In genomic region chr13:100107652-100108472, GRCm38 (mm10) we compare ENCODE assay signal across 8 mouse cellular contexts. TPM values are rescaled to one million over a fixed set of nuclear protein-coding genes. Genes with fewer than 3 reads are reported as not detected.
A peak's percentile ranks its signal among the peaks of the same experiment; 100 is the strongest.
DNase-seq lines count a peak whose midpoint lies in the region; ATAC-seq and TF ChIP-seq lines count a peak whose summit lies in the region.

TSS of gene Serf1 (plus strand) at chr13:100108012.

- H3K4me3 ChIP-seq in embryonic facial prominence, embryonic 14.5 days (ENCODE audit: low read depth, low read length), result peak within 1 kb of the TSS; percentile 72
- peak within 1 kb of the TSS; percentile 79 for H3K4me3 ChIP-seq in heart, embryonic 11.5 days (ENCODE audit: low read depth, low read length)
- peak within 1 kb of the TSS; percentile 71 for H3K4me3 ChIP-seq in kidney, embryonic 16.5 days (ENCODE audit: low read length)
- H3K4me3 ChIP-seq in liver, embryonic 13.5 days (replicated peaks), result peak within 1 kb of the TSS; percentile 70
- peak within 1 kb of the TSS; percentile 67 for H3K4me3 ChIP-seq in neural tube, embryonic 11.5 days (ENCODE audit: low read depth, low read length)
- peak within 1 kb of the TSS; percentile 77 for H3K4me3 ChIP-seq in stomach, postnatal 0 days (ENCODE audit: low read depth, low read length)

- peak; percentile 83 for ATAC-seq in embryonic facial prominence, embryonic 14.5 days (ENCODE audit: low read depth)
- peak; percentile 58 for ATAC-seq in heart, embryonic 11.5 days (replicated peaks; ENCODE audit: insufficient number of reproducible peaks, low FRiP score, low TSS enrichment)
- ATAC-seq in kidney, embryonic 16.5 days (ENCODE audit: low FRiP score, low TSS enrichment), result peak; percentile 83
- peak; percentile 40 for ATAC-seq in liver, embryonic 13.5 days (ENCODE audit: low read depth)
- ATAC-seq in neural tube, embryonic 11.5 days (ENCODE audit: insufficient read depth, low FRiP score, low TSS enrichment), result peak; percentile 65
- ATAC-seq in stomach, postnatal 0 days (ENCODE audit: low FRiP score, low TSS enrichment), result peak; percentile 74

- H3K9ac ChIP-seq in embryonic facial prominence, embryonic 14.5 days (ENCODE audit: low read depth, low read length), result peak within 1 kb of the TSS; percentile 81
- H3K9ac ChIP-seq in heart, embryonic 11.5 days (ENCODE audit: low read depth, low read length), result peak within 1 kb of the TSS; percentile 79
- peak within 1 kb of the TSS; percentile 83 for H3K9ac ChIP-seq in kidney, embryonic 16.5 days (replicated peaks; ENCODE audit: low read length)
- peak within 1 kb of the TSS; percentile 73 for H3K9ac ChIP-seq in liver, embryonic 13.5 days
- H3K9ac ChIP-seq in neural tube, embryonic 11.5 days (ENCODE audit: low read length), result peak within 1 kb of the TSS; percentile 82
- H3K9ac ChIP-seq in stomach, postnatal 0 days (ENCODE audit: low read length), result peak within 1 kb of the TSS; percentile 72

- TF ChIP-seq EP300 in stomach, postnatal 0 days (optimal IDR thresholded peaks at IDR 0.05), result no peak

- peaks cover 18% of the 10 kb centered on the region; the same call in 1 of the 2 replicates for H3K36me3 ChIP-seq in embryonic facial prominence, embryonic 14.5 days (ENCODE audit: control insufficient read depth, insufficient read depth, low read length)
- no peaks in the 10 kb centered on the region for H3K36me3 ChIP-seq in heart, embryonic 11.5 days (ENCODE audit: control insufficient read depth, insufficient read depth, low read length)
- H3K36me3 ChIP-seq in kidney, embryonic 16.5 days (ENCODE audit: insufficient read depth, low read length), result 0 out of 2 replicates have a peak, but pooled peaks cover 5% of the 10 kb centered on the region
- no peaks in the 10 kb centered on the region for H3K36me3 ChIP-seq in liver, embryonic 13.5 days
- no peaks in the 10 kb centered on the region; the same call in 1 of the 2 replicates for H3K36me3 ChIP-seq in neural tube, embryonic 11.5 days (ENCODE audit: control insufficient read depth, insufficient read depth, low read length)
- H3K36me3 ChIP-seq in stomach, postnatal 0 days (ENCODE audit: control insufficient read depth, insufficient read depth, low read length), result no peaks in the 10 kb centered on the region

- H3K4me2 ChIP-seq in embryonic facial prominence, embryonic 14.5 days (ENCODE audit: low read depth, low read length), result peak within 1 kb of the TSS; percentile 72
- peak within 1 kb of the TSS; percentile 95 for H3K4me2 ChIP-seq in heart, embryonic 11.5 days
- peak within 1 kb of the TSS; percentile 71 for H3K4me2 ChIP-seq in kidney, embryonic 16.5 days (replicated peaks; ENCODE audit: low read depth, low read length)
- peak within 1 kb of the TSS; percentile 89 for H3K4me2 ChIP-seq in liver, embryonic 13.5 days
- peak within 1 kb of the TSS; percentile 90 for H3K4me2 ChIP-seq in neural tube, embryonic 11.5 days (ENCODE audit: low read depth)
- H3K4me2 ChIP-seq in stomach, postnatal 0 days (replicated peaks; ENCODE audit: low read depth), result peak within 1 kb of the TSS; percentile 95

- H3K4me1 ChIP-seq in embryonic facial prominence, embryonic 14.5 days (ENCODE audit: control insufficient read depth, insufficient read depth, low read length), result peaks cover 14% of the 10 kb centered on the region; the same call in 1 of the 2 replicates
- peaks cover 2% of the 10 kb centered on the region; the same call in 1 of the 2 replicates for H3K4me1 ChIP-seq in heart, embryonic 11.5 days (ENCODE audit: control insufficient read depth, insufficient read depth, low read length)
- peaks cover 18% of the 10 kb centered on the region for H3K4me1 ChIP-seq in kidney, embryonic 16.5 days (ENCODE audit: insufficient read depth, low read length)
- peaks cover 25% of the 10 kb centered on the region for H3K4me1 ChIP-seq in liver, embryonic 13.5 days (replicated peaks)
- peaks cover 6% of the 10 kb centered on the region; the same call in 1 of the 2 replicates for H3K4me1 ChIP-seq in neural tube, embryonic 11.5 days (ENCODE audit: control insufficient read depth, insufficient read depth, low read length)
- no peaks in the 10 kb centered on the region for H3K4me1 ChIP-seq in stomach, postnatal 0 days (replicated peaks; ENCODE audit: control insufficient read depth, insufficient read depth)

- WGBS in embryonic facial prominence, embryonic 14.5 days, result under 1% methylated on average over 48 of the region's 76 CpGs
- under 1% methylated on average over 75 of the region's 76 CpGs for WGBS in heart, embryonic 11.5 days (ENCODE audit: insufficient replicate concordance)
- WGBS in kidney, embryonic 16.5 days, result under 1% methylated on average over 74 of the region's 76 CpGs
- under 1% methylated on average over 76 of the region's 76 CpGs for WGBS in liver, embryonic 13.5 days (ENCODE audit: insufficient replicate concordance)
- WGBS in neural tube, embryonic 11.5 days, result 1% methylated on average over 76 of the region's 76 CpGs
- WGBS in stomach, postnatal 0 days, result 1% methylated on average over 73 of the region's 76 CpGs

- H3K27me3 ChIP-seq in embryonic facial prominence, embryonic 14.5 days (replicated peaks; ENCODE audit: control insufficient read depth, insufficient read depth, low read length), result no peaks in the 10 kb centered on the region
- no peaks in the 10 kb centered on the region for H3K27me3 ChIP-seq in heart, embryonic 11.5 days (ENCODE audit: control insufficient read depth, insufficient read depth, low read length)
- no peaks in the 10 kb centered on the region for H3K27me3 ChIP-seq in kidney, embryonic 16.5 days (ENCODE audit: insufficient read depth, low read length)
- H3K27me3 ChIP-seq in liver, embryonic 13.5 days, result peaks cover 6% of the 10 kb centered on the region
- H3K27me3 ChIP-seq in neural tube, embryonic 11.5 days (ENCODE audit: control insufficient read depth, insufficient read depth, low read length), result no peaks in the 10 kb centered on the region
- H3K27me3 ChIP-seq in stomach, postnatal 0 days (ENCODE audit: control insufficient read depth, insufficient read depth, low read length), result no peaks in the 10 kb centered on the region

- H3K27ac ChIP-seq in embryonic facial prominence, embryonic 14.5 days (replicated peaks; ENCODE audit: low read depth, low read length), result peak within 1 kb of the TSS; percentile 59
- H3K27ac ChIP-seq in heart, embryonic 11.5 days (ENCODE audit: low read depth, low read length), result 0 out of 2 replicates have a peak within 1 kb of the TSS, but pooled peaks have one; percentile 29
- H3K27ac ChIP-seq in kidney, embryonic 16.5 days (ENCODE audit: low read length), result peak within 1 kb of the TSS; percentile 69
- H3K27ac ChIP-seq in liver, embryonic 13.5 days, result no peak within 1 kb of the TSS
- no peak within 1 kb of the TSS for H3K27ac ChIP-seq in neural tube, embryonic 11.5 days (ENCODE audit: low read depth, low read length)
- H3K27ac ChIP-seq in stomach, postnatal 0 days (replicated peaks), result peak within 1 kb of the TSS; percentile 35; the same call in 1 of the 2 replicates

- TF ChIP-seq CTCF in stomach, postnatal 0 days (IDR thresholded peaks at IDR 0.05; ENCODE audit: low read depth), result peak; percentile 14; the same call in 1 of the 2 replicates

- DNase-seq in 416B (ENCODE audit: low read depth), result peak; percentile 65
- DNase-seq in adrenal gland, postnatal 25 days, result peak; percentile 88
- DNase-seq in embryonic facial prominence, embryonic 14.5 days (ENCODE audit: low spot score), result peak; percentile 88
- peak; percentile 67 for DNase-seq in liver, embryonic 13.5 days
- peak; percentile 90 for DNase-seq in neural tube, embryonic 11.5 days (ENCODE audit: low spot score)
- peak; percentile 85 for DNase-seq in stomach, postnatal 0 days (ENCODE audit: low spot score)

- H3K9me3 ChIP-seq in embryonic facial prominence, embryonic 14.5 days (ENCODE audit: control insufficient read depth, low read length), result no peaks in the 10 kb centered on the region
- no peaks in the 10 kb centered on the region for H3K9me3 ChIP-seq in heart, embryonic 11.5 days (replicated peaks; ENCODE audit: control insufficient read depth, low read length)
- H3K9me3 ChIP-seq in kidney, embryonic 16.5 days (ENCODE audit: low read length), result no peaks in the 10 kb centered on the region
- H3K9me3 ChIP-seq in liver, embryonic 13.5 days (replicated peaks), result no peaks in the 10 kb centered on the region
- H3K9me3 ChIP-seq in neural tube, embryonic 11.5 days (ENCODE audit: control insufficient read depth, low read length), result no peaks in the 10 kb centered on the region
- no peaks in the 10 kb centered on the region for H3K9me3 ChIP-seq in stomach, postnatal 0 days (ENCODE audit: control insufficient read depth, low read length)

RNA-seq across cellular contexts. Expression of gene Serf1, which starts in this region (rescaled TPM):
- 25.6 and 34.4 TPM in 2 replicates for total RNA-seq in adrenal gland, postnatal 25 days (2021)
- 161 and 172 TPM in 2 replicates for polyA plus RNA-seq in embryonic facial prominence, embryonic 14.5 days (2014; fragmentation: Nextera tagmentation; extraction: Ambion mirVana)
- 118 and 128 TPM in 2 replicates for polyA plus RNA-seq in heart, embryonic 11.5 days (2014; fragmentation: Nextera tagmentation; extraction: Ambion mirVana)
- 161 and 174 TPM in 2 replicates for polyA plus RNA-seq in kidney, embryonic 16.5 days (2015; fragmentation: Nextera tagmentation; extraction: Ambion mirVana)
- polyA plus RNA-seq in liver, embryonic 13.5 days (2015; fragmentation: Nextera tagmentation; extraction: Ambion mirVana), result 24.6 and 29.9 TPM in 2 replicates
- polyA plus RNA-seq in neural tube, embryonic 11.5 days (2014; fragmentation: Nextera tagmentation; extraction: Ambion mirVana), result 236 and 245 TPM in 2 replicates
- 89.7 and 95.5 TPM in 2 replicates for polyA plus RNA-seq in stomach, postnatal 0 days (2015; fragmentation: Nextera tagmentation; extraction: Ambion mirVana)

Comparison
In these comparisons a context has a peak if more than half of its experiments do, and no peak if none do; other contexts are left out.
1. H3K27ac ChIP-seq: peak in embryonic facial prominence, embryonic 14.5 days (single experiment), heart, embryonic 11.5 days (single experiment), kidney, embryonic 16.5 days (single experiment) and stomach, postnatal 0 days (single experiment); none in liver, embryonic 13.5 days (single experiment) and neural tube, embryonic 11.5 days (single experiment).
2. Peak in every context shown above with its lines, with median percentiles within 50 percentile points of each other: DNase-seq, ATAC-seq, H3K4me2 ChIP-seq, H3K4me3 ChIP-seq and H3K9ac ChIP-seq.